Mouse (Mus musculus): Measurements from ENCODE around the gene Mpo.
A peak's percentile ranks its signal among the peaks of the same experiment; 100 is the strongest.

Mpo gene

GRCm38 (mm10) chr11:87805448-87805847, 12.1 kb downstream of the Mpo start:
- DNase-seq (ENCODE audit: low spot score), result no peak

GRCm38 (mm10) chr11:87807433-87807832, 14.1 kb downstream of the Mpo start:
- no peak for DNase-seq (ENCODE audit: low spot score)

- DNase-seq (ENCODE audit: low spot score), result no peak
Measured at GRCm38 (mm10) chr11:87808236-87808635, 14.9 kb downstream of the Mpo start.

- DNase-seq (ENCODE audit: low spot score), result no peak
Measured at GRCm38 (mm10) chr11:87811396-87811795, 18.0 kb downstream of the Mpo start.

- DNase-seq (ENCODE audit: low spot score), result no peak
Measured at GRCm38 (mm10) chr11:87814831-87815230, 21.4 kb downstream of the Mpo start.

GRCm38 (mm10) chr11:87816707-87817442, 23.5 kb downstream of the Mpo start:
- DNase-seq (ENCODE audit: low spot score), result no peak

- DNase-seq (ENCODE audit: low spot score), result no peak
Measured at GRCm38 (mm10) chr11:87817443-87817773, 24.0 kb downstream of the Mpo start.

GRCm38 (mm10) chr11:87821502-87821901, 28.1 kb downstream of the Mpo start:
- DNase-seq (ENCODE audit: low spot score), result no peak

- no peak for DNase-seq (ENCODE audit: low spot score)
Measured at GRCm38 (mm10) chr11:87828239-87828900, 35.0 kb downstream of the Mpo start, which contains the start of gene Lpo. Gene Lpo (minus strand): TSS chr11:87828289.

- DNase-seq (ENCODE audit: low spot score), result no peak
Measured at GRCm38 (mm10) chr11:87840676-87841075, 47.3 kb downstream of the Mpo start.

GRCm38 (mm10) chr11:87841436-87841835, 48.1 kb downstream of the Mpo start:
- no peak for DNase-seq (ENCODE audit: low spot score)

- no peak for DNase-seq (ENCODE audit: low spot score)
Measured at GRCm38 (mm10) chr11:87846968-87847600, 53.7 kb downstream of the Mpo start.

- peak; percentile 48 for DNase-seq (ENCODE audit: low spot score)
Measured at GRCm38 (mm10) chr11:87847884-87848283, 54.5 kb downstream of the Mpo start.

GRCm38 (mm10) chr11:87852690-87853596, 59.6 kb downstream of the Mpo start, which contains the start of gene Mks1:
Gene Mks1 (plus strand): TSS chr11:87853215.
- peak; percentile 91 for DNase-seq (ENCODE audit: low spot score)

- DNase-seq (ENCODE audit: low spot score), result no peak
Measured at GRCm38 (mm10) chr11:87853597-87853954, 60.2 kb downstream of the Mpo start.

Measured in testis, postnatal 14 days (tissue).